9 mouse cellular contexts compared by ENCODE assay signal in genomic region chr6:127502530-127502929, GRCm38 (mm10). TPM values are rescaled to one million over a fixed set of nuclear protein-coding genes. Genes with fewer than 3 reads are reported as not detected.
DNase-seq lines count a peak whose midpoint lies in the region; ATAC-seq and TF ChIP-seq lines count a peak whose summit lies in the region.
"Had no signal": no experiment of that assay in that cellular context is flagged by ENCODE, and none has a peak within 500 bp of the region (broad histone marks: within the 10 kb centered on the region; RNA-seq: fewer than 3 reads in every experiment).

No protein-coding gene starts in this region.

- H3K36me3 ChIP-seq in heart, embryonic 11.5 days (ENCODE audit: control insufficient read depth, insufficient read depth, low read length) = no peaks in the 10 kb centered on the region
- H3K36me3 ChIP-seq in intestine, embryonic 15.5 days = no peaks in the 10 kb centered on the region
- no peaks in the 10 kb centered on the region for H3K36me3 ChIP-seq in lung, embryonic 14.5 days (ENCODE audit: insufficient read depth)
- H3K36me3 ChIP-seq: liver, embryonic 15.5 days had no signal

- no peak overlapping the region for H3K4me3 ChIP-seq in heart, embryonic 11.5 days (ENCODE audit: low read depth, low read length)
- no peak overlapping the region for H3K4me3 ChIP-seq in cortical plate, adult 2 months (ENCODE audit: insufficient read depth, low read length)
- no peak overlapping the region for H3K4me3 ChIP-seq in intestine, embryonic 15.5 days (replicated peaks)
- H3K4me3 ChIP-seq in lung, embryonic 14.5 days (ENCODE audit: low read depth, low read length) = no peak overlapping the region
- H3K4me3 ChIP-seq: liver, embryonic 15.5 days had no signal

- no peaks in the 10 kb centered on the region for H3K9me3 ChIP-seq in heart, embryonic 11.5 days (replicated peaks; ENCODE audit: control insufficient read depth, low read length)
- no peaks in the 10 kb centered on the region for H3K9me3 ChIP-seq in intestine, embryonic 15.5 days
- no peaks in the 10 kb centered on the region for H3K9me3 ChIP-seq in lung, embryonic 14.5 days (ENCODE audit: low read depth, low read length)
- H3K9me3 ChIP-seq: liver, embryonic 15.5 days had no signal

- H3K4me1 ChIP-seq in heart, embryonic 11.5 days (ENCODE audit: control insufficient read depth, insufficient read depth, low read length) = no peaks in the 10 kb centered on the region
- H3K4me1 ChIP-seq in cortical plate, adult 2 months (ENCODE audit: control insufficient read depth, insufficient read depth, low read length) = no peaks in the 10 kb centered on the region
- no peaks in the 10 kb centered on the region for H3K4me1 ChIP-seq in intestine, embryonic 15.5 days (replicated peaks)
- H3K4me1 ChIP-seq in lung, embryonic 14.5 days (ENCODE audit: insufficient read depth) = no peaks in the 10 kb centered on the region
- H3K4me1 ChIP-seq: liver, embryonic 15.5 days had no signal

- H3K27me3 ChIP-seq in heart, embryonic 11.5 days (ENCODE audit: control insufficient read depth, insufficient read depth, low read length) = no peaks in the 10 kb centered on the region
- no peaks in the 10 kb centered on the region for H3K27me3 ChIP-seq in Patski
- H3K27me3 ChIP-seq in intestine, embryonic 15.5 days (replicated peaks) = no peaks in the 10 kb centered on the region
- H3K27me3 ChIP-seq in lung, embryonic 14.5 days (ENCODE audit: insufficient read depth, low read length) = no peaks in the 10 kb centered on the region
- H3K27me3 ChIP-seq: liver, embryonic 15.5 days had no signal

- no peak for TF ChIP-seq POLR2A in cortical plate, adult 2 months (IDR thresholded peaks at IDR 0.05; ENCODE audit: extremely low read depth, insufficient read depth, low read length)

- TF ChIP-seq CTCF in Patski (IDR thresholded peaks at IDR 0.05) = peak; percentile 80
- TF ChIP-seq CTCF in cortical plate, adult 2 months (IDR thresholded peaks at IDR 0.05; ENCODE audit: extremely low read depth, insufficient read depth, low read length) = peak; percentile 85
- TF ChIP-seq CTCF in lung, embryonic 14.5 days (IDR thresholded peaks at IDR 0.05; ENCODE audit: low read depth) = peak; percentile 85

- POLR2A ChIA-PET in Patski (lab: Charles Lee) = interaction anchor here (0.7 kb wide), 1 partner anchor 472 kb away, joined by 3 read pairs; no protein-coding TSS in a partner anchor

- 50% methylated on average over 3 of the region's 3 CpGs for WGBS in heart, embryonic 11.5 days (ENCODE audit: insufficient replicate concordance)
- 58% methylated on average over 3 of the region's 3 CpGs for WGBS in intestine, embryonic 15.5 days
- 49% methylated on average over 3 of the region's 3 CpGs for WGBS in lung, embryonic 14.5 days

- CTCF ChIA-PET in Patski (lab: Charles Lee) = interaction anchor here (0.6 to 1.8 kb wide), 8 partner anchors 8 to 83 kb away, joined by 3 to 8 read pairs (median 4); no protein-coding TSS in a partner anchor

- H3K4me2 ChIP-seq in heart, embryonic 11.5 days = no peak overlapping the region
- H3K4me2 ChIP-seq in intestine, embryonic 15.5 days (replicated peaks) = no peak overlapping the region
- no peak overlapping the region for H3K4me2 ChIP-seq in lung, embryonic 14.5 days
- H3K4me2 ChIP-seq: liver, embryonic 15.5 days had no signal

- H3K9ac ChIP-seq in heart, embryonic 11.5 days (ENCODE audit: low read depth, low read length) = no peak overlapping the region
- H3K9ac ChIP-seq in intestine, embryonic 15.5 days = no peak overlapping the region
- no peak overlapping the region for H3K9ac ChIP-seq in lung, embryonic 14.5 days
- H3K9ac ChIP-seq: liver, embryonic 15.5 days had no signal

- no peak for ATAC-seq in heart, embryonic 11.5 days (replicated peaks; ENCODE audit: insufficient number of reproducible peaks, low FRiP score, low TSS enrichment)
- no peak for ATAC-seq in Patski
- ATAC-seq in intestine, embryonic 15.5 days = 0 out of 2 replicates have a peak, but pooled peaks have one; percentile 36
- peak; percentile 45; the same call in 1 of the 2 replicates for ATAC-seq in lung, embryonic 14.5 days (ENCODE audit: insufficient read depth)

- peak; percentile 78 for DNase-seq in heart, adult 11 months
- DNase-seq in 416B (ENCODE audit: low read depth) (peak; percentile 83), Patski (ENCODE audit: low read depth, low spot score) (no peak)
- peak; percentile 92 for DNase-seq in lung, embryonic 14.5 days
- DNase-seq in thymus, postnatal 25 days = peak; percentile 30

- no peak overlapping the region for H3K27ac ChIP-seq in heart, embryonic 11.5 days (ENCODE audit: low read depth, low read length)
- H3K27ac ChIP-seq in cortical plate, adult 2 months (ENCODE audit: insufficient read depth, low read length) = no peak overlapping the region
- H3K27ac ChIP-seq in intestine, embryonic 15.5 days = no peak overlapping the region
- no peak overlapping the region for H3K27ac ChIP-seq in lung, embryonic 14.5 days (ENCODE audit: low read depth)
- H3K27ac ChIP-seq: liver, embryonic 15.5 days had no signal

- in situ Hi-C loops in Patski (cut with MboI; ENCODE audit: low pct_unique_long_range_greater_than_20kb) = loop anchor here (10.0 kb wide), 1 partner anchor 82 kb away; no protein-coding TSS in a partner anchor

RNA-seq across cellular contexts. Expression of gene Parp11, which starts 55.9 kb away (rescaled TPM):
- polyA plus RNA-seq in heart, embryonic 11.5 days (2014; fragmentation: Nextera tagmentation; extraction: Ambion mirVana) = 19.9 and 23.6 TPM in 2 replicates
- 17.2 TPM for polyA plus RNA-seq in Patski (2021)
- polyA plus RNA-seq in cortical plate, adult 2 months (2012; rRNA removed) = 24.6 and 26.1 TPM in 2 replicates
- polyA plus RNA-seq in intestine, embryonic 15.5 days (2015; fragmentation: Nextera tagmentation; extraction: Ambion mirVana) = 19.3 and 20.6 TPM in 2 replicates
- polyA plus RNA-seq in lung, embryonic 14.5 days (2014; fragmentation: Nextera tagmentation; extraction: Ambion mirVana) = 29.1 and 31.4 TPM in 2 replicates

RNA-seq across cellular contexts. Expression of gene Cracr2a, which starts 58.6 kb away (rescaled TPM):
- 0.93 and 1.0 TPM in 2 replicates for polyA plus RNA-seq in heart, embryonic 11.5 days (2014; fragmentation: Nextera tagmentation; extraction: Ambion mirVana)
- not detected for polyA plus RNA-seq in Patski (2021)
- 1.2 and 1.4 TPM in 2 replicates for polyA plus RNA-seq in cortical plate, adult 2 months (2012; rRNA removed)
- polyA plus RNA-seq in intestine, embryonic 15.5 days (2015; fragmentation: Nextera tagmentation; extraction: Ambion mirVana) = 2.2 and 2.5 TPM in 2 replicates
- 2.8 and 3.8 TPM in 2 replicates for polyA plus RNA-seq in lung, embryonic 14.5 days (2014; fragmentation: Nextera tagmentation; extraction: Ambion mirVana)

Comparison
In these comparisons a context has a peak if more than half of its experiments do, and no peak if none do; other contexts are left out.
1. ATAC-seq: peak in intestine, embryonic 15.5 days (single experiment) and lung, embryonic 14.5 days (single experiment); none in heart, embryonic 11.5 days (single experiment) and Patski (single experiment).
2. Peak in every context shown above with its lines, with median percentiles within 50 percentile points of each other: CTCF ChIP-seq.